Mouse (Mus musculus) cerebellum, adult 9-11 months (tissue): Measurements from ENCODE around the gene Gprasp1.

Source experiments
- DNase-seq: peaks from one replicate; pipeline ENCODE4 v3.0.0; 2022

Gene Gprasp1

DNA sequence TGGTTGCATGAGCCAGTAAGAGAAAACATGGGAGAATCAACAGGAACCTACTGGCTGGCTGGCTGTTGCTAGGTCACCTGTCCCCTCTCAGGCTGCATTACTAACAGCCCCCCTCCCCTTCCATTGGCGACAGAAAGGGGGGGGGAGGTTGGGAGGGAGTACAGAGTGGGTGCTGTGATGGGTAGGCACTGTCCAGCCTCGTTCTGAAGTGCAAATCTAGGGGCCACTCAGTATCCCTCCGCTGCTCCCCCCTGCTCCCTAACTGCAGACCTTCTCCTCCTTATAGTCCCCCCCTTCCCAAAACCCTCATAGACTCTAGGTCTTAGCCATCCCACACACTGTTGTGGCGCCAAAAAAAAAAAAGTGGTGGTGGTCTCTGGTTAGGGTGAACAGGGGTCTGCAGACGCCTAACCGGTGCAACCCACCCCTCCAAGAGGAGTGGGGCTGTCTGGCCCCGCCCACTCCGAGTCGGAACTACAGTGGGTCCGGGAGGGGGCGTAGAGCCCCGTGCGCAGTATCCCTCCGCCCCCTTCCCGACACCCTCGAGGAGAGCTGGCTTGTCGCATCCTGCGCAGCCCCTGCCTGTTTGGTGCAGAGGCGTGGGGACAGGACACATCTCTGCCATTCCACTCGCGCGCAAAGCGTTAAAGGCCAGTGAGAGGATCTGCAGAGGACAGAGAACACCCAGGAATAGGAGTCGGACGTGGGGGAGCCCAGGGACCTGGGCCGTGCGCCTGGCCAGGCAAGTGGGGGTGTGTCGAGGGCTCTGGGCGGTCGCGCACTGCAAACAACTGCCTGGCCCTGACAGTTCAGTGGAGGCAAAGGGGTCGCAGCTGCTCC, 96.2 kb downstream of the Gprasp1 start, which contains the start of gene Gprasp2:
Gene Gprasp2 (plus strand): TSS at position 514 of the 840 bp plus-strand sequence.
- peak; percentile 79 for DNase-seq

DNA sequence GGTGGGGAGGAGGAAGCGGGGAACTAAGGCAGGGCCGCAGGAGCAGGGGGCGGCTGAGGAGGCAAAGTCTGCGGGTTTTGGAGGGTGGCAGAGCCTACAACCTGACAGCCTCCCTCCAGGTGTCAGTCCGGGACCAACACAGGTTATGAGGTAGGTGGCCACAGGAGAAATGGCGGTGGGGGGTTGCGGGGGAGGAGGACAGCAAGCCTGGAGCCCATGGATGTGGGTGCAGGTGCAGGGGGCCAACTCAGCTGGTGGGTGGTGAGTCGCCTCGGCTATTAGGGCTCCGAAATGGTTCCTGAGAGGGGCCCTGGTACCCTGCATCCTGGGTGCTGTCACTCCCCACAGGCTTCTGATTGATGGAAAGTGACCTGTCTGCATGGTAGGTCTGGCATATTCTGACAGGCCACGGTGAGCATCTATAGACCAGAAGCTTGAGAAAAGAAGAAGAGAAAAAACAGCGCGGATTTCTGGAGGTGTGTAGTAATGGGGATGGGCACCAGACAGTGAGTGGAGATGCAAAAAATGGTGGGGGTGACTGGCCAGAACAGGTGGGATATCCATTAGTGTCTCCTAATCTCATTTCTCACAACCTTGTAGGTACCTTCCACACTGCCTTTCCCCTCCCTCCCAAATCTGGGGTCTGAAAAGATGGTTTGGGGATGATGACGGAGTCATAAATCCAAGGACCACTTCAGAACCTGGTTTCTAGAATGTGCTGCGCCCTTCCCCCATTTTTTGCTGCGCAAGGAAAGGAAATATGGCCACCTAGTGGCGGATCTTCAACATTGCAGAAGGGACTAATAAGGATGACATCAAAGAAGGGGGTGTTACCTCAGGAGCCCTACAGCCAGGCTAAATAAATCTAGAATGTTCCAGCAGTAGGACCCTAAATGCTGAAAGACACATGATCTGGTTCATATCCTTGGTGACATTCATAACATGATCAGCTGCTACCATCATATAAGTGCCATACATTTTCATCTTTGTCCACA, 97.2 kb downstream of the Gprasp1 start:
- DNase-seq, result peak; percentile 72
